22 mouse cellular contexts compared by ENCODE assay signal in the genomic region with DNA sequence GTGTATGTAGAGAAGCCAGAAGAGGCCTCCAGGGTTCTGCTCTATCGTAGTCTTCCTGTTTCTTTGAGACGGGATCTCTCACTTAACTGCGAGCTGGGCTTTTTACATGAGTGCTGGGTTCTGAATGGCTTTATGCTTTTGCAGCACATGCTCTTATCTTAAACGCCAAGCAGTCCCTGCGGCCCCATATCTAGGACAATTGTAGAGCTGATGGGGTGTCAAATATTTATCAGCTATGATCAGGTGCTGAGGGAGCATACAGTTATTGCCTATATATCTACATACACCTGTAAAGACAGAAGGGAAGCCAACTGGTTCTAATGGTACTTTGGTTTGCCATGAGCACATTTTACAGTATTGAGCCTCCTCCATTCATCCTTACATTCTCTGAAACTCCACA. TPM values are rescaled to one million over a fixed set of nuclear protein-coding genes. Genes with fewer than 3 reads are reported as not detected.
A peak's percentile ranks its signal among the peaks of the same experiment; 100 is the strongest.
DNase-seq lines count a peak whose midpoint lies in the region; ATAC-seq lines count a peak whose summit lies in the region.
"Had no signal": no experiment of that assay in that cellular context is flagged by ENCODE, and none has a peak within 500 bp of the region (broad histone marks: within the 10 kb centered on the region; RNA-seq: fewer than 3 reads in every experiment).

No protein-coding gene starts in this region.

- H3K36me3 ChIP-seq in liver, embryonic 11.5 days (ENCODE audit: control insufficient read depth, insufficient read depth, low read length) = no peaks in the 10 kb centered on the region
- H3K36me3 ChIP-seq in liver, embryonic 15.5 days (replicated peaks) = no peaks in the 10 kb centered on the region
- H3K36me3 ChIP-seq in forebrain, embryonic 12.5 days (replicated peaks) = no peaks in the 10 kb centered on the region
- H3K36me3 ChIP-seq: embryonic facial prominence, embryonic 10.5 days; heart, embryonic 13.5 days; hindbrain, embryonic 15.5 days had no signal

- H3K4me1 ChIP-seq in liver, embryonic 11.5 days (replicated peaks; ENCODE audit: control insufficient read depth, insufficient read depth, low read length) = no peaks in the 10 kb centered on the region
- peaks cover 15% of the 10 kb centered on the region for H3K4me1 ChIP-seq in liver, embryonic 15.5 days (replicated peaks)
- H3K4me1 ChIP-seq in forebrain, embryonic 12.5 days = no peaks in the 10 kb centered on the region
- H3K4me1 ChIP-seq: embryonic facial prominence, embryonic 10.5 days; hindbrain, embryonic 15.5 days had no signal

- no peak overlapping the region for H3K9ac ChIP-seq in liver, embryonic 11.5 days (ENCODE audit: low read depth, low read length)
- H3K9ac ChIP-seq in liver, embryonic 15.5 days = no peak overlapping the region
- no peak overlapping the region for H3K9ac ChIP-seq in forebrain, embryonic 12.5 days
- H3K9ac ChIP-seq: heart, embryonic 13.5 days; hindbrain, embryonic 15.5 days had no signal

- no peak overlapping the region for H3K4me3 ChIP-seq in liver, embryonic 11.5 days (ENCODE audit: low read depth, low read length)
- H3K4me3 ChIP-seq in liver, embryonic 15.5 days (replicated peaks) = no peak overlapping the region
- H3K4me3 ChIP-seq in forebrain, embryonic 12.5 days (replicated peaks) = no peak overlapping the region
- H3K4me3 ChIP-seq: embryonic facial prominence, embryonic 10.5 days; heart, embryonic 13.5 days; hindbrain, embryonic 15.5 days had no signal

- DNase-seq in heart, adult 11 months = peak; percentile 22
- DNase-seq in heart, adult 18-20 months = no peak
- DNase-seq in liver, embryonic 11.5 days (ENCODE audit: low spot score) = no peak
- no peak for DNase-seq in testis, postnatal 14 days (ENCODE audit: low spot score)
- no peak for DNase-seq in layer of hippocampus, adult 8-10 months (ENCODE audit: low spot score in 2 of 2)
- DNase-seq: adrenal gland, postnatal 25 days; B cell, adult 2 months; cerebellum, adult 11 months; cerebellum, adult 9-10 months; cerebellum, postnatal 25 days; gastrocnemius, postnatal 10 days; heart, postnatal 36 days had no signal

- ATAC-seq in liver, embryonic 11.5 days (replicated peaks; ENCODE audit: low FRiP score) = peak; percentile 92
- peak; percentile 86 for ATAC-seq in liver, embryonic 15.5 days (ENCODE audit: insufficient read depth)
- ATAC-seq in megakaryocyte-erythroid progenitor cell, adult 5-6 weeks (replicated peaks; ENCODE audit: low FRiP score, low TSS enrichment, poor library complexity, severe bottlenecking) = peak; percentile 75
- no peak for ATAC-seq in forebrain, embryonic 12.5 days (ENCODE audit: low FRiP score)
- ATAC-seq: activated CD4-positive, CD25-positive, alpha-beta regulatory T cell, adult 4 months; CD4-positive, CD25-positive, alpha-beta regulatory T cell, adult 4 months; forebrain, embryonic 14.5 days; Patski had no signal

- no peak overlapping the region for H3K27ac ChIP-seq in liver, embryonic 11.5 days (ENCODE audit: low read depth, low read length)
- no peak overlapping the region for H3K27ac ChIP-seq in liver, embryonic 15.5 days (replicated peaks)
- H3K27ac ChIP-seq in forebrain, embryonic 12.5 days = no peak overlapping the region
- H3K27ac ChIP-seq: embryonic facial prominence, embryonic 10.5 days; heart, embryonic 13.5 days; hindbrain, embryonic 15.5 days had no signal

- no peak overlapping the region for H3K4me2 ChIP-seq in liver, embryonic 11.5 days
- no peak overlapping the region; the same call in 1 of the 2 replicates for H3K4me2 ChIP-seq in liver, embryonic 15.5 days
- H3K4me2 ChIP-seq in forebrain, embryonic 12.5 days = no peak overlapping the region
- H3K4me2 ChIP-seq: heart, embryonic 13.5 days; hindbrain, embryonic 15.5 days had no signal

- no peaks in the 10 kb centered on the region for H3K27me3 ChIP-seq in liver, embryonic 11.5 days (replicated peaks; ENCODE audit: control insufficient read depth, insufficient read depth, low read length)
- no peaks in the 10 kb centered on the region for H3K27me3 ChIP-seq in liver, embryonic 15.5 days
- no peaks in the 10 kb centered on the region for H3K27me3 ChIP-seq in forebrain, embryonic 12.5 days
- H3K27me3 ChIP-seq: heart, embryonic 13.5 days; hindbrain, embryonic 15.5 days had no signal

- 66% methylated on average over 5 of the region's 5 CpGs for WGBS in liver, embryonic 11.5 days
- 24% methylated on average over 5 of the region's 5 CpGs for WGBS in liver, embryonic 15.5 days (ENCODE audit: insufficient replicate concordance)
- WGBS in forebrain, embryonic 12.5 days = 91% methylated on average over 5 of the region's 5 CpGs

- no peaks in the 10 kb centered on the region for H3K9me3 ChIP-seq in liver, embryonic 11.5 days (ENCODE audit: control insufficient read depth, low read length)
- H3K9me3 ChIP-seq in liver, embryonic 15.5 days (replicated peaks) = no peaks in the 10 kb centered on the region
- no peaks in the 10 kb centered on the region for H3K9me3 ChIP-seq in forebrain, embryonic 12.5 days
- H3K9me3 ChIP-seq: embryonic facial prominence, embryonic 10.5 days; heart, embryonic 13.5 days; hindbrain, embryonic 15.5 days had no signal

RNA-seq across cellular contexts. Expression of a gene that starts 41.9 kb away (rescaled TPM):
- 1 to 10 TPM; 5.3 to 5.5 TPM for total RNA-seq in heart, adult 18-20 months (2021)
- 3.0 and 3.3 TPM in 2 replicates for polyA plus RNA-seq in liver, embryonic 11.5 days (2014; fragmentation: Nextera tagmentation; extraction: Ambion mirVana)
- 2.0 and 2.3 TPM in 2 replicates for polyA plus RNA-seq in liver, embryonic 15.5 days (2015; fragmentation: Nextera tagmentation; extraction: Ambion mirVana)
- 2.1 and 4.4 TPM in 2 replicates for total RNA-seq in megakaryocyte-erythroid progenitor cell, adult 5-6 weeks (2014; fragmentation: Nextera tagmentation)
- total RNA-seq in megakaryocyte-erythroid progenitor cell, adult 5-6 weeks (2017) = 3.1 and 9.8 TPM in 2 replicates
- polyA plus RNA-seq in forebrain, embryonic 12.5 days (2016; fragmentation: Nextera tagmentation; extraction: Ambion mirVana) = 13.7 and 15.4 TPM in 2 replicates
- total RNA-seq in layer of hippocampus, adult 8-10 months (2022) = 10 to 100 TPM in 1 of 4 experiments, 1 to 10 TPM in 3; 9.1 to 12.0 (median 9.6) TPM

RNA-seq across cellular contexts. Expression of a gene that starts 43.1 kb away (rescaled TPM):
- 1 to 10 TPM; 7.8 to 9.8 TPM for total RNA-seq in heart, adult 18-20 months (2021)
- polyA plus RNA-seq in liver, embryonic 11.5 days (2014; fragmentation: Nextera tagmentation; extraction: Ambion mirVana) = 15.1 and 15.5 TPM in 2 replicates
- 8.4 and 8.7 TPM in 2 replicates for polyA plus RNA-seq in liver, embryonic 15.5 days (2015; fragmentation: Nextera tagmentation; extraction: Ambion mirVana)
- 31.2 and 36.8 TPM in 2 replicates for total RNA-seq in megakaryocyte-erythroid progenitor cell, adult 5-6 weeks (2014; fragmentation: Nextera tagmentation)
- 37.6 and 44.8 TPM in 2 replicates for total RNA-seq in megakaryocyte-erythroid progenitor cell, adult 5-6 weeks (2017)
- 15.4 and 16.0 TPM in 2 replicates for polyA plus RNA-seq in forebrain, embryonic 12.5 days (2016; fragmentation: Nextera tagmentation; extraction: Ambion mirVana)
- total RNA-seq in layer of hippocampus, adult 8-10 months (2022) = 10 to 100 TPM; 17.6 to 21.7 (median 18.5) TPM
